In the genomic region with DNA sequence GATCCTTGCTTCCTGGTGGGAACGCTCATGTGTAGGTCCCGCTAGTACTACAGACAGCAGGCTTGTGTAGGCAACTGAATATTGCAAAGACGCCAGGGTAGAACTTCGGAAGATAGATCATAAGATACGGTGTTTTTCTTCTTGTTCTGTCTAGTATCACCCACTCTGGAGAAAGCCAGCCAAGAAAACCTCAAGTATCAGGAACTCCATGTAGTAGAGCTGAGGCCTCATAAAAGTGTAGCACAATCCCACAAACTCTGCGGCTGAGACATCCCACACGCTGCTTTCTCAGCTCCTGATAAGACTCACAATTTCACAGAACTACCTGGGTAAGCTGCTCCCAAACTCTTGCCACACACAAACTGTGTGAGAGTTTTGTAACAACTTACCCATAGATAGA, we compare ENCODE assay signal across 17 mouse cellular contexts.
"Had no signal": no experiment of that assay in that cellular context is flagged by ENCODE, and none has a peak within 500 bp of the region (broad histone marks: within the 10 kb centered on the region; RNA-seq: fewer than 3 reads in every experiment).

No protein-coding gene starts in this region.

- H3K4me3 ChIP-seq: midbrain, embryonic 10.5 days; midbrain, embryonic 12.5 days; myocyte; neural tube, embryonic 13.5 days; neural tube, embryonic 15.5 days had no signal

- DNase-seq: lung, adult 18-20 months; lung, embryonic 14.5 days; lung, postnatal 10 days; lung, postnatal 4 days; midbrain, embryonic 14.5 days; retina, postnatal 1 day; right cerebral cortex, postnatal 25 days; right cerebral cortex, postnatal 4 days; spleen, adult 18-20 months; thymus, postnatal 14 days; thymus, postnatal 36 days had no signal

- H3K27me3 ChIP-seq: midbrain, embryonic 12.5 days; neural tube, embryonic 13.5 days; neural tube, embryonic 15.5 days had no signal

- H3K9me3 ChIP-seq: midbrain, embryonic 10.5 days; midbrain, embryonic 12.5 days; neural tube, embryonic 13.5 days; neural tube, embryonic 15.5 days had no signal

- ATAC-seq: midbrain, embryonic 16.5 days had no signal

- H3K36me3 ChIP-seq: midbrain, embryonic 10.5 days; midbrain, embryonic 12.5 days; neural tube, embryonic 13.5 days; neural tube, embryonic 15.5 days had no signal
